Mouse (Mus musculus): ENCODE data around the gene Osbp2.

- no peak for TF ChIP-seq POLR2A (IDR thresholded peaks at IDR 0.05; ENCODE audit: insufficient read length, low read depth)
- TF ChIP-seq E2F4 (IDR thresholded peaks at IDR 0.05; ENCODE audit: insufficient read depth): no peak
- no peak for TF ChIP-seq MYOG (IDR thresholded peaks at IDR 0.05; ENCODE audit: control insufficient read depth in 1 of 3, insufficient read depth in 1 of 3, insufficient read length in 2 of 3, low read depth in 2 of 3)
- TF ChIP-seq TCF3 (IDR thresholded peaks at IDR 0.05; ENCODE audit: insufficient read length, low read depth): no peak
- TF ChIP-seq POLR2AphosphoS2 (IDR thresholded peaks at IDR 0.05; ENCODE audit: insufficient read length, low read depth): no peak
- TF ChIP-seq MYOD1 (IDR thresholded peaks at IDR 0.05; ENCODE audit: control insufficient read depth in 1 of 3, insufficient read length in 2 of 3, low read depth in 2 of 3): no peak
Measured at GRCm38 (mm10) chr11:3704404-3704803, 159.3 kb downstream of the Osbp2 start.
